In the genomic region with DNA sequence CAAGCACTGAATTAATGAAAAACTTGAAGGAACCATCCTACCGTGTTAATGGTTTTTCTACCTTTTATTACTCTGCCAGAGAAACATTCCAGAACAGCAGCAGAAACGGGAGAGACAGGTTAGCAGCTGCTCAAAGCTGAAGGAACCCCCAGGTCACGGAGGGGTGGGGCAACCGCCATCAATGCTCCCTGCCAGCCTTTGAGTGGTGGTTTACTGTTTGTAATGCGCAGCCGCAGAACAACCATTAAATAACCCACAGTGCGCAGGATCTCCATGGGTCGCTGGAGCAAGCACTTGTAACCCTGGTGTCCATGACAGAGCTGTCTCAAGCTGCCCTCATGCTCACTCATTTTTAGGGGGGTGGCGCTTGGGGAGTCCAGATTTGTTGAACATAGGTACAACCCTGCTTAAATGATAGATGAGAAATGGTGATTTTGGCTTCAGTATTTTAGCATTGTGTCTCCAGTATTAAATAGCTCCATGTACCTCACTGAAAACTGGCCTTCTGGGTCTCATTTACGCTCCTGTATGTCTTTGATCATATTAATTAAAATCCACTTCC, we compare ENCODE assay signal across 12 mouse cellular contexts.
A peak's percentile ranks its signal among the peaks of the same experiment; 100 is the strongest.
DNase-seq lines count a peak whose midpoint lies in the region; ATAC-seq lines count a peak whose summit lies in the region.
"Had no signal": no experiment of that assay in that cellular context is flagged by ENCODE, and none has a peak within 500 bp of the region (broad histone marks: within the 10 kb centered on the region; RNA-seq: fewer than 3 reads in every experiment).

No protein-coding gene starts in this region.

- H3K9me3 ChIP-seq in limb, embryonic 10.5 days (replicated peaks): no peaks in the 10 kb centered on the region
- H3K9me3 ChIP-seq in neural tube, embryonic 15.5 days (replicated peaks): no peaks in the 10 kb centered on the region

- 57% methylated on average over 10 of the region's 10 CpGs for WGBS in limb, embryonic 10.5 days
- 25% methylated on average over 10 of the region's 10 CpGs for WGBS in neural tube, embryonic 15.5 days

- 0 out of 2 replicates have a peak, but pooled peaks have one; percentile 9 for ATAC-seq in neural tube, embryonic 15.5 days (ENCODE audit: low FRiP score)

- intact Hi-C loops in left cerebral cortex, postnatal 25 days (cut with DNase I): loop anchor here (5.0 kb wide), 2 partner anchors 80 to 100 kb away; no protein-coding TSS in a partner anchor

- H3K27ac ChIP-seq in limb, embryonic 10.5 days: peak overlapping the region; percentile 42; the same call in 1 of the 2 replicates
- peak overlapping the region; percentile 88 for H3K27ac ChIP-seq in neural tube, embryonic 15.5 days (replicated peaks)

- peak; percentile 24 for DNase-seq in embryo, embryonic 10.5 days (ENCODE audit: low spot score)
- DNase-seq in embryo, embryonic 11 days: no peak
- DNase-seq in kidney, adult 18-20 months: peak; percentile 57
- DNase-seq in limb, embryonic 10.5 days (ENCODE audit: low spot score): peak; percentile 44
- DNase-seq in thymus, postnatal 14 days: no peak
- DNase-seq in left cerebral cortex, postnatal 25 days (ENCODE audit: low spot score in 2 of 2): no peak
- no peak for DNase-seq in adipocyte (ENCODE audit: low spot score)
- DNase-seq: gastrocnemius, adult 2 months; lung, postnatal 10 days had no signal

- H3K9ac ChIP-seq in neural tube, embryonic 15.5 days (replicated peaks): no peak overlapping the region

- H3K4me2 ChIP-seq in neural tube, embryonic 15.5 days: peak overlapping the region; percentile 60
- H3K4me2 ChIP-seq: liver, embryonic 11.5 days had no signal

- H3K4me1 ChIP-seq in limb, embryonic 10.5 days: peaks cover 51% of the 10 kb centered on the region
- peaks cover 14% of the 10 kb centered on the region for H3K4me1 ChIP-seq in neural tube, embryonic 15.5 days

- H3K27me3 ChIP-seq in limb, embryonic 10.5 days (ENCODE audit: low read depth, poor library complexity, severe bottlenecking): no peaks in the 10 kb centered on the region
- no peaks in the 10 kb centered on the region for H3K27me3 ChIP-seq in neural tube, embryonic 15.5 days (replicated peaks)

- H3K36me3 ChIP-seq in limb, embryonic 10.5 days: no peaks in the 10 kb centered on the region
- no peaks in the 10 kb centered on the region for H3K36me3 ChIP-seq in neural tube, embryonic 15.5 days
- H3K36me3 ChIP-seq: G1E had no signal

- H3K4me3 ChIP-seq in limb, embryonic 10.5 days: no peak overlapping the region
- peak overlapping the region; percentile 59 for H3K4me3 ChIP-seq in neural tube, embryonic 15.5 days (replicated peaks)
- H3K4me3 ChIP-seq: gastrocnemius, adult 2 months had no signal

Comparison
In these comparisons a context has a peak if more than half of its experiments do, and no peak if none do; other contexts are left out.
1. DNase-seq: peak in embryo, embryonic 10.5 days (single experiment), kidney, adult 18-20 months (single experiment) and limb, embryonic 10.5 days (single experiment); none in embryo, embryonic 11 days (single experiment), thymus, postnatal 14 days (single experiment), left cerebral cortex, postnatal 25 days (0 of 2) and adipocyte (single experiment).